Mouse (Mus musculus) liver, embryonic 12.5 days (tissue): ENCODE measurements at regions not wholly inside any gene's neighbourhood (a gene's known extent, or its start where the extent isn't known, plus 50 kb on each side); places are given as distances from the start of the nearest gene placed in this dataset.

ENCODE experiments used
- ATAC-seq: fragments of 200-750 bp; cut with Nextera tagmentation; 2 replicates; pipeline ENCODE4 v1.8.0; 2017; ENCODE audit warnings: moderate number of reproducible peaks, mild to moderate bottlenecking, moderate library complexity
- H3K27ac ChIP-seq: fragments of 300-500 bp; sonication (generic); 2 replicates; pipeline ENCODE4 v1.5.1; 2016; ENCODE audit warnings: mild to moderate bottlenecking
- H3K27me3 ChIP-seq: fragments of 300-500 bp; sonication (generic); replicated peaks from 2 replicates; pipeline ENCODE4 v1.6.1; 2016; ENCODE audit warnings: mild to moderate bottlenecking, moderate library complexity
- H3K36me3 ChIP-seq: fragments of 300-500 bp; sonication (generic); 2 replicates; pipeline ENCODE4 v1.6.1; 2016; ENCODE audit warnings: mild to moderate bottlenecking, moderate library complexity
- H3K4me1 ChIP-seq: fragments of 300-500 bp; sonication (generic); 2 replicates; pipeline ENCODE4 v1.6.1; 2016
- H3K4me2 ChIP-seq: fragments of 300-500 bp; sonication (generic); 2 replicates; pipeline ENCODE4 v1.6.1; 2016; ENCODE audit warnings: mild to moderate bottlenecking, moderate library complexity
- H3K4me3 ChIP-seq: fragments of 300-500 bp; sonication (generic); 2 replicates; pipeline ENCODE4 v1.5.1; 2016; ENCODE audit warnings: mild to moderate bottlenecking, moderate library complexity
- H3K9ac ChIP-seq: fragments of 300-500 bp; sonication (generic); 2 replicates; pipeline ENCODE4 v1.6.1; 2016; ENCODE audit warnings: mild to moderate bottlenecking, moderate library complexity
- H3K9me3 ChIP-seq: fragments of 300-500 bp; sonication (generic); replicated peaks from 2 replicates; pipeline ENCODE4 v1.6.1; 2016; ENCODE audit warnings: mild to moderate bottlenecking, moderate library complexity
- WGBS: fragments of 180-500 bp; shearing (Covaris S2); methylation state at CpG from one replicate; pipeline ENCODE4 v1.1.7; 2016; ENCODE audit not compliant: insufficient replicate concordance; 5-methylcytosine and 5-hydroxymethylcytosine counted together

GRCm38 (mm10) chr1:137060914-137061313 is 100.7 kb upstream of the Nr5a2 start:
- no peaks in the 10 kb centered on the region for H3K9me3 ChIP-seq
- no peak overlapping the region for H3K9ac ChIP-seq
- H3K4me1 ChIP-seq = no peaks in the 10 kb centered on the region
- 56% methylated on average over 4 of the region's 4 CpGs for WGBS
- no peak overlapping the region for H3K4me2 ChIP-seq
- H3K27ac ChIP-seq = no peak overlapping the region
- no peaks in the 10 kb centered on the region for H3K27me3 ChIP-seq
- no peak for ATAC-seq
- H3K36me3 ChIP-seq = no peaks in the 10 kb centered on the region
- H3K4me3 ChIP-seq = no peak overlapping the region

GRCm38 (mm10) chr1:137053134-137053533 is 92.9 kb upstream of the Nr5a2 start:
- no peaks in the 10 kb centered on the region for H3K27me3 ChIP-seq
- no peak overlapping the region for H3K4me2 ChIP-seq
- H3K9me3 ChIP-seq = no peaks in the 10 kb centered on the region

GRCm38 (mm10) chr1:137051515-137051914 is 91.3 kb upstream of the Nr5a2 start:
- H3K4me3 ChIP-seq = no peak overlapping the region
- no peaks in the 10 kb centered on the region for H3K9me3 ChIP-seq
- 89% methylated on average over 13 of the region's 13 CpGs for WGBS
- no peak for ATAC-seq
- H3K4me2 ChIP-seq = no peak overlapping the region
- H3K4me1 ChIP-seq = no peaks in the 10 kb centered on the region
- no peak overlapping the region for H3K9ac ChIP-seq
- no peaks in the 10 kb centered on the region for H3K27me3 ChIP-seq
- no peaks in the 10 kb centered on the region for H3K36me3 ChIP-seq
- H3K27ac ChIP-seq = no peak overlapping the region

More at GRCm38 (mm10) chr1:137053134-137053533, 92.9 kb upstream of the Nr5a2 start:
- H3K36me3 ChIP-seq = no peaks in the 10 kb centered on the region
- H3K4me1 ChIP-seq = no peaks in the 10 kb centered on the region
- H3K27ac ChIP-seq = no peak overlapping the region
- H3K9ac ChIP-seq = no peak overlapping the region
- no peak for ATAC-seq
- no peak overlapping the region for H3K4me3 ChIP-seq

- no peak overlapping the region for H3K27ac ChIP-seq
- H3K9ac ChIP-seq = no peak overlapping the region
- no peak for ATAC-seq
- no peaks in the 10 kb centered on the region for H3K4me1 ChIP-seq
- H3K9me3 ChIP-seq = no peaks in the 10 kb centered on the region
- 64% methylated on average over 6 of the region's 6 CpGs for WGBS
- H3K4me3 ChIP-seq = no peak overlapping the region
- H3K27me3 ChIP-seq = no peaks in the 10 kb centered on the region
- no peak overlapping the region for H3K4me2 ChIP-seq
- H3K36me3 ChIP-seq = no peaks in the 10 kb centered on the region
Measured at GRCm38 (mm10) chr1:137044076-137044475, 83.8 kb upstream of the Nr5a2 start.

GRCm38 (mm10) chr1:137042414-137043010 is 82.3 kb upstream of the Nr5a2 start:
- no peaks in the 10 kb centered on the region for H3K36me3 ChIP-seq

GRCm38 (mm10) chr1:137040898-137041297 is 80.7 kb upstream of the Nr5a2 start:
- ATAC-seq = no peak
- no peak overlapping the region for H3K4me2 ChIP-seq
- 58% methylated on average over 8 of the region's 8 CpGs for WGBS
- no peaks in the 10 kb centered on the region for H3K9me3 ChIP-seq
- H3K27ac ChIP-seq = no peak overlapping the region
- H3K27me3 ChIP-seq = no peaks in the 10 kb centered on the region
- no peak overlapping the region for H3K9ac ChIP-seq
- no peaks in the 10 kb centered on the region for H3K4me1 ChIP-seq
- no peak overlapping the region for H3K4me3 ChIP-seq
- no peaks in the 10 kb centered on the region for H3K36me3 ChIP-seq

More at GRCm38 (mm10) chr1:137042414-137043010, 82.3 kb upstream of the Nr5a2 start:
- H3K9me3 ChIP-seq = no peaks in the 10 kb centered on the region
- H3K27me3 ChIP-seq = no peaks in the 10 kb centered on the region
- H3K27ac ChIP-seq = no peak overlapping the region
- no peaks in the 10 kb centered on the region for H3K4me1 ChIP-seq
- no peak overlapping the region for H3K4me2 ChIP-seq
- WGBS = 80% methylated on average over 17 of the region's 17 CpGs
- H3K9ac ChIP-seq = no peak overlapping the region
- H3K4me3 ChIP-seq = no peak overlapping the region
- ATAC-seq = no peak

- H3K9me3 ChIP-seq = no peaks in the 10 kb centered on the region
- no peak for ATAC-seq
- no peak overlapping the region for H3K4me2 ChIP-seq
- no peak overlapping the region for H3K9ac ChIP-seq
- no peak overlapping the region for H3K4me3 ChIP-seq
- 69% methylated on average over 6 of the region's 6 CpGs for WGBS
- no peak overlapping the region for H3K27ac ChIP-seq
- H3K4me1 ChIP-seq = no peaks in the 10 kb centered on the region
- no peaks in the 10 kb centered on the region for H3K27me3 ChIP-seq
- no peaks in the 10 kb centered on the region for H3K36me3 ChIP-seq
Measured at GRCm38 (mm10) chr1:137034586-137034985, 74.3 kb upstream of the Nr5a2 start.

GRCm38 (mm10) chr1:137033679-137034078 is 73.4 kb upstream of the Nr5a2 start:
- no peak for ATAC-seq

GRCm38 (mm10) chr1:137023706-137024105 is 63.5 kb upstream of the Nr5a2 start:
- Histone ChIP-seq H3K4me1 (no peaks in the 10 kb centered on the region), H3K9ac (no peak overlapping the region), H3K36me3 (no peaks in the 10 kb centered on the region), H3K27ac (no peak overlapping the region), H3K27me3 (no peaks in the 10 kb centered on the region), H3K4me3 (no peak overlapping the region), H3K4me2 (no peak overlapping the region), H3K9me3 (no peaks in the 10 kb centered on the region)
- WGBS = 70% methylated on average over 6 of the region's 6 CpGs
- no peak for ATAC-seq

More at GRCm38 (mm10) chr1:137033679-137034078, 73.4 kb upstream of the Nr5a2 start:
- Histone ChIP-seq H3K36me3 (no peaks in the 10 kb centered on the region), H3K4me3 (no peak overlapping the region), H3K4me2 (no peak overlapping the region), H3K9ac (no peak overlapping the region), H3K27me3 (no peaks in the 10 kb centered on the region), H3K4me1 (no peaks in the 10 kb centered on the region), H3K27ac (no peak overlapping the region), H3K9me3 (no peaks in the 10 kb centered on the region)
- WGBS = 53% methylated on average over 5 of the region's 5 CpGs

- no peak overlapping the region for H3K4me2 ChIP-seq
- no peaks in the 10 kb centered on the region for H3K36me3 ChIP-seq
- H3K27ac ChIP-seq = no peak overlapping the region
- no peaks in the 10 kb centered on the region for H3K4me1 ChIP-seq
- no peak overlapping the region for H3K9ac ChIP-seq
- H3K27me3 ChIP-seq = no peaks in the 10 kb centered on the region
- no peaks in the 10 kb centered on the region for H3K9me3 ChIP-seq
- peak; percentile 49; the same call in 1 of the 2 replicates for ATAC-seq
- no peak overlapping the region for H3K4me3 ChIP-seq
- 58% methylated on average over 1 of the region's 1 CpGs for WGBS
Measured at GRCm38 (mm10) chr1:137020528-137020927, 60.3 kb upstream of the Nr5a2 start.

GRCm38 (mm10) chr1:137017642-137018041 is 57.4 kb upstream of the Nr5a2 start:
- H3K36me3 ChIP-seq = no peaks in the 10 kb centered on the region
- no peak for ATAC-seq
- no peak overlapping the region for H3K4me2 ChIP-seq
- no peak overlapping the region for H3K9ac ChIP-seq
- WGBS = 60% methylated on average over 5 of the region's 5 CpGs
- no peaks in the 10 kb centered on the region for H3K9me3 ChIP-seq
- no peaks in the 10 kb centered on the region for H3K4me1 ChIP-seq
- no peaks in the 10 kb centered on the region for H3K27me3 ChIP-seq
- H3K27ac ChIP-seq = no peak overlapping the region
- H3K4me3 ChIP-seq = no peak overlapping the region

GRCm38 (mm10) chr1:137010240-137010926 is 50.1 kb upstream of the Nr5a2 start:
- Histone ChIP-seq H3K36me3 (no peaks in the 10 kb centered on the region), H3K4me2 (no peak overlapping the region), H3K27me3 (no peaks in the 10 kb centered on the region), H3K4me1 (0 out of 2 replicates have a peak, but pooled peaks cover 8% of the 10 kb centered on the region), H3K4me3 (no peak overlapping the region), H3K9me3 (no peaks in the 10 kb centered on the region), H3K27ac (no peak overlapping the region), H3K9ac (no peak overlapping the region)
- WGBS = 18% methylated on average over 9 of the region's 9 CpGs
- ATAC-seq = peak; percentile 75
